Mouse (Mus musculus): ENCODE data around the gene Ror1.

Gene Ror1

DNA sequence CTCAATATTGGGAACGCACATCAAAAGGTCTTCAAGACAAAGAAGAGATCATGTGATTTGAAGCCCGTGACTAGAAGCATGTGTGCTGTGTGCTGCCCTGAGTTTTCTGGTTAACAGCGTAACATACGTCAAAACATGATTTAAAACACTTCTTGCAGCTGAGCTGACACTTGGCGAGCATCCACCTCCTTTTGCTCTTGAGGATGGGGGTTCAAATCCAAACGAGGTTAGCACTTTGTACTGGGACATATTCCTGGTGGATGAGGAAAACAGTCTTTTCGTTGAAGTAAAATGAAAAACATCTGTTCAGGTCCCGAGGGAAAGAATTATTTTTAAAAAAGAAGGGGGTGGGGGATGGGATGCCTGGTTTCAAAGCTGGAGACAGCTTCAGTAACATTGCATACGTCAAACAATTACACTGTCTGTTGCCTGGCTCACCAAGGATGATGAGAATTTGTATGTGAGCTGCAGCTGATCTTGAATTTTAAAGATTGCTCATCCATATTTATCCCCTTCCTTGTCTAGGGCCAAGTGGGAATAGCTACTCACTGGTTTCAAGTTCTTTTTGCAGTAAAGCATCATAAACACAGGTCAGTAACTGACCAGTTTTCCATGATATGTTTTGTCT is 367.0 kb downstream of the Ror1 start:
- no peak for DNase-seq (ENCODE audit: extremely low read depth, low read depth)

DNA sequence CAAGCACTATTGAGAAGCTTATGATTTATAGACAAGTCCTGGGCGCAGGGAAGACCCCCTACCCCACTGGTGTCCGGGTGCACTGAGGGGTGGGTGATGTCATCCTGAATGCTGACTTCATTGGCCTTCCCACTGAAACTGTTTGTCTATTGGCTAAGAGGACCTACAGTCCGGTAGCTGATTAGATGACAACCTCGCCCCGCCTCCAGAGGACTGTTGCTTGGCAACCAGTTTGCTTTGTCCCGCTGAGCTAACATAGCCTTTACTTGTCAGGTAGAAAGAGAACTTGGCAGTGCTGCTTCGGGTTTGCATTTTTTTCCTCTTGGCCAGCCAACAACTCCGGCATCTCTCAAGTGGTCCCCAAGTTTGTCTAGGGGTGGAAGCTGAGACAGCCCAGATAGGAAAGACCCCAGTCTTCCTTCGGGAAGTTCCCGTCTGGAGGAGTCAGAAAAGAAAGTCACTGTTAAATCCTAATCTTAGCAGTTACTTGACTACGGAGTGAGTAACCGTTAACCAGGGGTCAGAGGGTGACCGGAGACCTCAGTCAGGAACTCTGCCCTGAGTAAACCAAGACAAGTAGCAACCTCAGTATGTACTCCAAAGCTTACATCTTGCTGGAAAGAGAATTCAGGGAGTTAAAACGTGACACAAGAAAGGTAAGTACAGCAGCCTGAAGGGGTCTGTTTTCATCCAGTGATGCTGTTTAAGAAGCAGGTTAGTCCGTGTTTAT is 383.2 kb downstream of the Ror1 start, which contains the start of gene Ube2u:
Gene Ube2u (plus strand): TSS at position 258 of the 730 bp plus-strand sequence.
- DNase-seq (ENCODE audit: extremely low read depth, low read depth): no peak

DNA sequence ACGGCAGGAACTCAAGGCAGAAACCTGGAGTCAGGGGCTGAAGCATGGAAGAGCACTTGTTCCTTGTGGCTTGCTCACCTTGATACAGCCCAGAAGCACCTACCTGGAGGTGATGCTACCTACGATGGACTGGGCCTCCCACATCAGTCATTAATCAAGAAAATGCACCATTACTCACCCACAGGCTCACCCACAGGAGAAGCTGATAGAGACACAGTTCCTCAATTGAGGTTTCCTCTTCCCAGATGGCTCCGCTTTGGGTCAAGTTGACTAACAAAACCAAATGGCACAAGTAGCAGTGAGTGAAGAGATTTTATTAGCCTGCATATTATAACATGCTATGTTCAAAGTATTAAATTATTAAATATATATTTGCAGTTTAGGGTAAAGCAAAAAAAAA is 392.9 kb downstream of the Ror1 start:
- no peak for DNase-seq (ENCODE audit: extremely low read depth, low read depth)
